Mouse (Mus musculus): ENCODE results near the gene Gng13. TPM values are rescaled to one million over a fixed set of nuclear protein-coding genes. Genes with fewer than 3 reads are reported as not detected.

Gene Gng13
- total and polyA plus RNA-seq, 3 experiments = 0.13 to 3.9 TPM; not detected in 1

DNA sequence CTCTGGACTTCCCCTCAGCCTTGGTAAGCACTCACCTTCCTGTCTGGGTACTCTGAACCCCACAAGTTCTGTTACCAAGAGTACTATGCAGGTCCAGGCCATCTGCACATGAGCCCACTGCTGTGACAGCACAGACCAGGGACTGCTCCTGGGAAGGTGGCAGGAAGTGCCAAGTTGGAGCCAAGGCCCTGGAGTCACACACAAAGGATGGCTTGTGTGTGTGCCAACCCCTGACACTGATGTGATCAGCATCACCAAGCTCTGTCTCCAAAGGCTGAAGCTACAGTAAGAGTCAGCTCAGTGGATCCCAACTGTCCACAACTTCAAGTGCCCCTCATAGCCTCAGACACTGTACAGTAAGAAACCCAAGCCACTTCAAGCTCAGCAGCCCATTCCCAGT, 44.0 kb upstream of the Gng13 start:
- no peaks in the 10 kb centered on the region for H3K9me3 ChIP-seq (replicated peaks; ENCODE audit: insufficient read depth, low read length)
- H3K27ac ChIP-seq (ENCODE audit: control insufficient read depth, low read depth, low read length) = no peak overlapping the region
- H3K27me3 ChIP-seq (ENCODE audit: control insufficient read depth in 1 of 2, insufficient read depth in 2 of 2, low read length in 2 of 2) = peaks cover 0 to 2% of the 10 kb centered on the region in 2 experiments; a peak in 1 of 4 replicates
- TF ChIP-seq MYB (IDR thresholded peaks at IDR 0.05; ENCODE audit: low read depth, low read length) = no peak
- no peak for TF ChIP-seq GATA1 (IDR thresholded peaks at IDR 0.05; ENCODE audit: low read depth, low read length)
- no peak for TF ChIP-seq KAT2A (conservative IDR thresholded peaks at IDR 0.05; ENCODE audit: low read depth, low read length)
- no peak for TF ChIP-seq BHLHE40 (IDR thresholded peaks at IDR 0.05; ENCODE audit: borderline replicate concordance, low read depth, low read length)
- no peak for TF ChIP-seq RAD21 (IDR thresholded peaks at IDR 0.05; ENCODE audit: low read depth, low read length)
- TF ChIP-seq TCF12 (IDR thresholded peaks at IDR 0.05; ENCODE audit: low read depth, low read length) = no peak
- TF ChIP-seq USF1 (IDR thresholded peaks at IDR 0.05; ENCODE audit: low read depth, low read length) = no peak
- H3K4me1 ChIP-seq (ENCODE audit: control insufficient read depth in 1 of 2, insufficient read depth in 2 of 2, low read length in 2 of 2) = no peaks in the 10 kb centered on the region
- no peaks in the 10 kb centered on the region for H3K36me3 ChIP-seq (ENCODE audit: control insufficient read depth in 1 of 2, insufficient read depth in 2 of 2, low read length in 2 of 2)
- H3K4me3 ChIP-seq (ENCODE audit: control insufficient read depth in 1 of 2, insufficient read depth in 1 of 2, low read depth in 2 of 2, low read length in 2 of 2) = no peak overlapping the region
- DNase-seq (ENCODE audit: low read depth, low spot score) = no peak
- H3K79me2 ChIP-seq (ENCODE audit: control insufficient read depth, insufficient read depth, low read length, poor library complexity) = no peaks in the 10 kb centered on the region
- no peak overlapping the region for H3K9ac ChIP-seq (ENCODE audit: control insufficient read depth, low read depth, low read length, poor library complexity, severe bottlenecking)

DNA sequence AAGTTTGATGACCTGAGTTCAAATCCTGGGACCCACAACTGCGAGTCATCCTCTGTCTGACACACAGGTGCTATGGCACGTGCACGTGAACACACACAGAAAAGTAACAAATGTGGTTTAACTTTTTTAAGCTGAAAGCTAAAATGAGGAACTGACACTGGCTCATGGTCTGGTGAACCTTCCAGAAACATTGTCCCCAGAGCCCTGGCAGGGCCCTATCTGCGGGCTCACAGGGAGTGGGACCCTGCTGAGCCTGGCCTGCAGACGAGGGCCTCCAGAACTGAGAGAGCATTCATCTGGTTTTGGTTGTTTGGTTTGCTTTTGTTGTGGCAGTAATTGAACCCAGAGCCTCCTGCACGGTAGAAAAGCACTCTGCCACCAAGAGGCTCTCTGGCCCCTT, 39.0 kb upstream of the Gng13 start:
- DNase-seq (ENCODE audit: low read depth, low spot score) = peak; percentile 58
- Histone ChIP-seq H3K4me3 (ENCODE audit: control insufficient read depth in 1 of 2, insufficient read depth in 1 of 2, low read depth in 2 of 2, low read length in 2 of 2) (no peak overlapping the region), H3K4me1 (ENCODE audit: control insufficient read depth in 1 of 2, insufficient read depth in 2 of 2, low read length in 2 of 2) (no peaks in the 10 kb centered on the region), H3K27ac (ENCODE audit: control insufficient read depth, low read depth, low read length) (no peak overlapping the region), H3K36me3 (ENCODE audit: control insufficient read depth in 1 of 2, insufficient read depth in 2 of 2, low read length in 2 of 2) (0 out of 4 replicates have a peak, but pooled peaks cover 0 to 2% of the 10 kb centered on the region in 2 experiments), H3K79me2 (ENCODE audit: control insufficient read depth, insufficient read depth, low read length, poor library complexity) (no peaks in the 10 kb centered on the region), H3K9ac (ENCODE audit: control insufficient read depth, low read depth, low read length, poor library complexity, severe bottlenecking) (no peak overlapping the region; the same call in 1 of the 2 replicates), H3K9me3 (replicated peaks; ENCODE audit: insufficient read depth, low read length) (no peaks in the 10 kb centered on the region), H3K27me3 (ENCODE audit: control insufficient read depth in 1 of 2, insufficient read depth in 2 of 2, low read length in 2 of 2) (peaks cover 0 to 3% of the 10 kb centered on the region in 2 experiments; a peak in 1 of 4 replicates)
- TF ChIP-seq BHLHE40 (IDR thresholded peaks at IDR 0.05; ENCODE audit: borderline replicate concordance, low read depth, low read length) = peak; percentile 87
- peak; percentile 87 for TF ChIP-seq TBP (IDR thresholded peaks at IDR 0.05; ENCODE audit: low read depth, low read length)
- no peak for TF ChIP-seq ZNF384 (IDR thresholded peaks at IDR 0.05; ENCODE audit: low read depth, low read length)

DNA sequence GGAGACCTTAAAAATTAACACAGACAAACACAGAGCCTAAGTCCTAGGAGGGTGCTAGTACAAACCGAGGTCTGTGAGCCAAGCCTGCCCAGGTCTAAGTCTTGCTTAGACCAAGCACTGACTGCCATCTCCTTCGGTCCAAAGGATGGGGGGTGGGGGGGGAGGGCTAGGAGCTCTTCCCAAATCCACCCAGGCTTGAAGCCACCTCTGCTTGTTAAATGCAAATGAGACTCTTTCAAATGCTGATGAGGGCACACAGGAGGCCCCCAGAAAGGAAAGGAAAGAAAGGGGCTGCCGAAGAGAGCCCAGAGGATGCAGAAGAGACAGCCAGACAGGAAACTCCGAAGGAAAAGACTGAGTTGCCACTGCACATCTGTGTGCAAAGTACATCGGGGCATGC, 37.2 kb upstream of the Gng13 start:
- no peaks in the 10 kb centered on the region for H3K4me1 ChIP-seq (ENCODE audit: control insufficient read depth in 1 of 2, insufficient read depth in 2 of 2, low read length in 2 of 2)
- H3K27me3 ChIP-seq (ENCODE audit: control insufficient read depth in 1 of 2, insufficient read depth in 2 of 2, low read length in 2 of 2) = peaks cover 2 to 3% of the 10 kb centered on the region in 2 experiments; a peak in 2 of 4 replicates
- 0 out of 4 replicates have a peak, but pooled peaks cover 0 to 2% of the 10 kb centered on the region in 2 experiments for H3K36me3 ChIP-seq (ENCODE audit: control insufficient read depth in 1 of 2, insufficient read depth in 2 of 2, low read length in 2 of 2)
- TF ChIP-seq CHD2 (IDR thresholded peaks at IDR 0.05; ENCODE audit: low read length) = no peak
- TF ChIP-seq ZMIZ1 (IDR thresholded peaks at IDR 0.05; ENCODE audit: low read depth, low read length) = no peak
- TF ChIP-seq NRF1 (IDR thresholded peaks at IDR 0.05; ENCODE audit: insufficient read depth, low read depth, low read length, poor library complexity, severe bottlenecking) = no peak
- TF ChIP-seq ZC3H11A (IDR thresholded peaks at IDR 0.05; ENCODE audit: low read depth, low read length) = no peak
- TF ChIP-seq USF2 (IDR thresholded peaks at IDR 0.05; ENCODE audit: borderline replicate concordance in 1 of 2, insufficient read depth in 1 of 2, low read depth in 1 of 2, low read length in 2 of 2) = no peak
- TF ChIP-seq SMC3 (IDR thresholded peaks at IDR 0.05; ENCODE audit: low read depth, low read length) = no peak
- TF ChIP-seq MAX (IDR thresholded peaks at IDR 0.05; ENCODE audit: low read length) = no peak
- no peak for TF ChIP-seq RAD21 (IDR thresholded peaks at IDR 0.05; ENCODE audit: low read depth, low read length)
- no peak for TF ChIP-seq GABPA (IDR thresholded peaks at IDR 0.05; ENCODE audit: low read depth, low read length)
- no peak for TF ChIP-seq ZKSCAN1 (IDR thresholded peaks at IDR 0.05; ENCODE audit: low read depth, low read length)
- TF ChIP-seq UBTF (IDR thresholded peaks at IDR 0.05; ENCODE audit: borderline replicate concordance, insufficient read depth, low read depth, low read length) = no peak
- TF ChIP-seq POLR2A (IDR thresholded peaks at IDR 0.05; ENCODE audit: control insufficient read depth in 1 of 2, insufficient read depth in 1 of 2, low read depth in 1 of 2, low read length in 2 of 2, poor library complexity in 1 of 2) = no peak
- TF ChIP-seq USF1 (IDR thresholded peaks at IDR 0.05; ENCODE audit: low read depth, low read length) = no peak
- no peak for TF ChIP-seq TCF12 (IDR thresholded peaks at IDR 0.05; ENCODE audit: low read depth, low read length)
- TF ChIP-seq E2F4 (IDR thresholded peaks at IDR 0.05; ENCODE audit: borderline replicate concordance, low read depth, low read length) = no peak
- no peak for TF ChIP-seq MEF2A (IDR thresholded peaks at IDR 0.05; ENCODE audit: extremely low read depth, insufficient replicate concordance, low read depth, low read length, poor library complexity, severe bottlenecking)
- H3K4me3 ChIP-seq (ENCODE audit: control insufficient read depth in 1 of 2, insufficient read depth in 1 of 2, low read depth in 2 of 2, low read length in 2 of 2) = no peak overlapping the region
- H3K9ac ChIP-seq (ENCODE audit: control insufficient read depth, low read depth, low read length, poor library complexity, severe bottlenecking) = no peak overlapping the region
- DNase-seq (ENCODE audit: low read depth, low spot score) = no peak
- no peaks in the 10 kb centered on the region for H3K79me2 ChIP-seq (ENCODE audit: control insufficient read depth, insufficient read depth, low read length, poor library complexity)
- no peaks in the 10 kb centered on the region for H3K9me3 ChIP-seq (replicated peaks; ENCODE audit: insufficient read depth, low read length)
- no peak overlapping the region for H3K27ac ChIP-seq (ENCODE audit: control insufficient read depth, low read depth, low read length)

All from MEL (cell line).